Mouse (Mus musculus): ENCODE data around the gene Tmem163.

Gene Tmem163

DNA sequence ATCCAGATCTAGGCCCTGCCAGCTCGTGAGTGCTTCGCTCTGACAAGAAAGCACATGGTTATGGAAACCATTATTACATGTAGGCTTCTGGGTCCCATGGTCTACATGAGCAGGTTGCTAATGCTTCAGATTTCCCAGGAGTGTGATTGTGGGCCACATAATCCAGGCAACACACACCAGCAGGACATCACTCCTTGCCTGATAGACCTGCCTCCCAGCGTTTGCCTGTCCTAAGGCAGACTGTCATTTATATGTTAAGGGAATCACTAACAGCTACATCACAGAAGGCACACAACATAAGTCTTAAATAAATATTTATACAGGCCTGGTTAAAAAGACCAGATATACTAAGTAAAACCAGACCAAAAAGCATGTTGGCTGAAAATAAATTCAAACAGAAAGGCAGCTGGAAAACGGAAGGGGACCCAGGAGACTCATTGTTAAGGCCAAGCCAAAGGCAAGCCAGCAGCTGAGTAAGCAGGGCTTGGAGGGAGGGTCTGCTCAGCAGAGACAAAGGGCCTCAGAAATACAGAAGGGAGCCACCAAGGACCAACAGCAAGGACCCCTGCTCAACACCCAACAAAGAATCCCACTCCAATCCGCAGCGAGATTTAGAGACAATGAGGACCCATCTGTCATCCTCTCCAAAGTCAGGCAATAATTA, 123.4 kb downstream of the Tmem163 start:
- DNase-seq, result no peak

DNA sequence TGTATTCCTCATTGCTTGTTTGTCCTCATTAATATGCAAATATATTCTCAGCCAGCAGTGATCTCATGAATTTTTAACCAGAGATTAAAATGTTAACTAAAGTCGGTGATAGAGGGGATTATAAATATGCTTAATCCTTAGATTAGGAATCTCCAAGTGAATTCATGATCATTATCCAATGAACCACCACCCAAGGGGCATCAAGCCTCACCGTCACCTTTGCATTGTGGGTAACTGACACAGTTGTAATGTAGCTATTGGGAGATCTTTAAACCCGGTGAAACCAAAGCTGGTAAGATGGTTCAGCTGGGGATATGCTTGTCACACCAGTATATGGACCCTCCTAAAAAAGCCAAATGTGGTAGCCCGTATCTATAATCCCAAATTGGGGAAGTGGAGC, 131.3 kb downstream of the Tmem163 start:
- DNase-seq, result no peak

GRCm38 (mm10) chr1:127542756-127543155, 136.6 kb downstream of the Tmem163 start:
- no peak for DNase-seq

DNA sequence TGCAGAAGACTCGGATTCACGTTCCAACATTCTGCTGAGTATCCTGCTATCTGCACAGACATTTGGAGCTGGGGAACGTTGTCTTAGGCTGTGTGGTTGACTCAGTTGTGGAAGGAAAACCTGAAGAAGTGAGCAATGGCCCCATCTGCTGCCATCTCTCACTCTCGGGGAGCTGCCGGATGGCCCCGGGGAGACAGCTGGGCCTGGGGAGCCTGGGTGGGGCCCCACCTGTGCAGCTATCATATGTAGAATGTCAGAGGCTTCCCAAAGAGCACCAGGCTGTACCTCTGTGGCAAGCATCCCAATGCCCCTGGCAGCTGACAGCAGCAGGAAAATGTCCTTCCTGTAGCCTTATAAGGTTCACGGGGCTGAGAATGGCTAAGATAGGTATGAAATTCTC, 137.4 kb downstream of the Tmem163 start:
- no peak for DNase-seq

DNA sequence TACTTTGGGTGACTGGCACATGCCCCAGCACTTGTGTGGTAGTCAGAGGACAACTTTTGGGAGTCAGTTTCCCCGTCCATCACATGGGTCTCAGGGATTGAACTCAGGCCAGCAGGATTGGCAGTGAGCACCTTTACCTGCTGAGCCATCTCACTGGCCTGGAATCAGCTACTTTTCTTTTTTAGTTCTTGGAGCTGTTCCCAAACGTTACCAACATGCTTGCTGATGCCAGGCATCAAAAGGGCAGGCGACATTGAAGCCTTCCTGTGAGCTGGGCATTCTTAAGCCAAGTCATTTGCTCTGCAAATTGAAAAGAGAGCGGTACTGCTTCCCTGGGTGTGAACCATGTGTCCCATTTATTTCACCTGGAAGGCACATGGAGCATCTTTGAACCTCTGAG, 137.8 kb downstream of the Tmem163 start:
- no peak for DNase-seq

DNA sequence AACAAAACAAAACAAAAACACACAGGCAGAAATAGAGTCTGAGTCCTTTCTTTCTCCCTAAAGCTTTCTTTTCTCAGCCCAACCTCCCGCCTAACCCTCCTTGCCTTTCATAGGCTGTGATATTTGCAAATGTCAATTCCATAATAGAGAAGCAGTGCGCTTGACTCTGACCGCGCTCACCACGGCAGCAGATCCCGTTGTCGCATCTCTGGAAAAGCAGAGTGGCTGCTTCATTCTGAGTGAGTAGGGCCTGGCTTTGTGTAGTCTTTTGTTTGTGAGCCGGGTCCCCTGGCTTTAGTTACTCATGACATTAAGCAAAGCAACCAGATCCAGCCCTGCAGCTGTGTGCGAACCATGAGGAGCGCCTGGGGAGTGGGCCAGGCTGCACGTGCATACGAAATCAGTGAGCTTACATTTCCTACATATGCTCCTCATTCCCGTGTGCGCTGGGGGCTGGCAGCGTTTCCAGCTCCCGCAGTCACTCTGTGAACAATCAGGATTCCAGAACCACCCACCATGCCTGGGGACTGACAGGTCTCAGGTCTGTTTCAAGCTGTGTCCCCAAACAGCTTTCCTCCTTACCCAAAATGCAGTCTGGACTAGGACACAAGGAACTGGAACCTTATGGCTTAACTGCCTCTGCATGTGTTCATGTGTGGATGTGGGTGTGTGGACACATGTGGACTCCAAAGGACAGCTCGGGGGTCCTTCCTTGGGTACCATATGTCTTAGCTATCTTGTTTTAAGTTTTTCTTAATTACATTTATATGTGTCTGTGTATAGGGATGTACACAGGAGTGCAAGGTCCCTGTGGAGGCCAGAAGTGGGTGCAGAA, 141.9 kb downstream of the Tmem163 start:
- DNase-seq, result no peak

- no peak for DNase-seq
Observed at GRCm38 (mm10) chr1:127536448-127536847, 142.9 kb downstream of the Tmem163 start.

- no peak for DNase-seq
Observed at GRCm38 (mm10) chr1:127531723-127532122, 147.6 kb downstream of the Tmem163 start.

DNA sequence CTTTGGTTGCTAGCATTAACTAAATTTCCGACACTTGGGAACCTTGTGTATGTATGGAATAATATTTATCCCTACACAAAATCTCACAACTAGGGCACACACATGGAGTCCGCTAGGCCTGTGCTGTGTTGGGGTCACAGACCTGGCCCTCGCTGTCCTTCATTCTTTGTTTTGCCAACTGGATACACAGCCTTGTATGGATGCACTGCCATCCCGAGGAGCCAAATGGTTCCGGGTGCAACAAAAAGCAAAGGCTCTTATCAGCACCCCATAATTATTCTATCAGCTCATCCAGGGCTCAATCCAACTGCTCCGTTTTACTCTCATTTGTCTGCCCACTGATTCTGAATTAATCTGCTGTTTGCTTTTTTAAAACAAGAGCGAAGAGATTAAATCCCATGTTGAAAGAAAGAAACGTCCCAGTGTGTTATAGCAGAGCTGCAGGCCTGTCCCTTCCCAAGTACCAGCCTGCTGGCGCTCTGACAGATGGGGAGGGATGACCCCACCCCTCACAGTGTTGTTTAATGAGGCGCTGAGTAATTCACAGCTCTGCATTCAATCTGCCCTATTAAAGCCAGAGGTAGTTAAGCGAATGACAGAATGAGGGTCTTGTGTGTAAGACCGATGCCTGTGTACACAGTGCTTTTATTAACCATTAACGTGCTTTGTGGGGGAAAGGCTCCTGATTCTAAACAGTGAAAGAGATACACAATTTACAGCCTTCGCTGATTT, 148.3 kb downstream of the Tmem163 start:
- no peak for DNase-seq

- DNase-seq, result no peak
Observed at GRCm38 (mm10) chr1:127523364-127523763, 156.0 kb downstream of the Tmem163 start.

DNA sequence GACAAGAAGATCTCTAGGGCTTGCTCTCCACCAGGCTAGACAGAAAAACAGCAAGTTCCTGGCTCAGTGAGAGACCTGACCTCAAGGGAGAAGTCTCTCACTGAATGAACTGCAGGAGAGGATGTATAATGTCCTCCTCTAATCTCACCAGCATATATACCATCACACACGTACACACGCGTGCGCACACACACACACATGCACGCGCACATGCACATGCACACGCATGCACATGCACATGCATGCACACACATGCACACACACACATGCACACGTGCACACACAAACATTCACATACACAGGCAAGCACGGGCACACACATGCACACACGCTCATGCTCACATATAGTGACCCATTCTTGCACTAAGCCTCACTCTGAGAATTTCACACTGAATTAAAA, 164.5 kb downstream of the Tmem163 start:
- no peak for DNase-seq

DNA sequence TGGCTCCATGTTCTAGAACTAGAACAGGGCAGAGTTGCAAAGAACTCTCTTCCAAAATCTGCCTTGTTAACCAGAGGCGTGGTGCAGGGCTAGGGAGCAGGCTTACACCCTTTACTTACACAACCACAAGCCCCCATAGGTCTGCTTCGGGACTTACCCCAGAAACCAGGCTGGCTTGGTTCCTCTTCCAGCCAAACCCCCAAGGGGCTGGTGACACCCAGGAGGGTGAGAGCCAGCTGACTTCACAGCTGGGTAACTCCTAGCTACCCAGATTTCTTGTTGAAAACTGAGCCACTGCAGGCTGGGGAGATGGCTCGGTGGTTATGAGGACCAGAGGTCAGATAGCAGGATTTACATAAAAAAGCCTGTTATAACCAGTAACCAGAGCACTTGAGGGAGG, 164.9 kb downstream of the Tmem163 start:
- no peak for DNase-seq

- DNase-seq, result no peak
Observed at GRCm38 (mm10) chr1:127513664-127514063, 165.7 kb downstream of the Tmem163 start.

DNA sequence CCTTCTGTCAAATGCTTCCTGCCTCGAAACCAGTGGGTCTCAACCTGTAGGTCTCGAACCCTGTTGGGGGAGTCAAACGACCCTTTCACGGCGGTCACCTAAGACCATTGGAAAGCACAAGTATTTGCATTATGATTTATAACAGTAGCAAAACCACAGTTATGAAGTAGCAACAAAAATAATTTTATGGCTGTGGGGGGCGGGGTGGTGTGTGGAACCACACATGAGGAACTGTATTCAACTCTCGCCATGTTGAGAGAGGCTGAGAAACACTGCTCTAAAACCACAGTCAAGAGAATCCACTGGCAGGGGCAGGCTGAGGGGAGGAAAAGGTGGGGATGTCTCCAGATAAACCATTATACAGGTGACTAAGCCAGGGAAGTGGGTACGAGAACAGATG, 166.2 kb downstream of the Tmem163 start:
- no peak for DNase-seq

DNA sequence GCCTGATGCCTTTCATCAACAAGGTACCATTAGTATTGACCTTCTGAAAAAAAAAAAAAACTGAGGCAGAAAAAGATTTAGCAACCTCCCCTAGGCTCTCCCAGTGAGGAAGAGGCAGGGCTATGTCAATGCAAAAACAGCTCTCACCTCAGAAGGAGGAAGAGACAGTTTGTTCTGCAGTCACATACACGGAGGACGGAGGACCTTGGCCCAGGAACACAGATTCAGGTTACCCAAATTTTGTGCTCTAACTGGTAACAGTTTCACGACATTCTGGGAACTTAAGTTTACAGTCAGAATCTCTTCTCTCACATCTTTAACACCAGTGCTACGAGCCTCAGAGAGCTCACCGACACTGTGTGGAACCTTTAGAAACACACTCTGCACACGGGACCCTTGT, 166.6 kb downstream of the Tmem163 start:
- no peak for DNase-seq

DNA sequence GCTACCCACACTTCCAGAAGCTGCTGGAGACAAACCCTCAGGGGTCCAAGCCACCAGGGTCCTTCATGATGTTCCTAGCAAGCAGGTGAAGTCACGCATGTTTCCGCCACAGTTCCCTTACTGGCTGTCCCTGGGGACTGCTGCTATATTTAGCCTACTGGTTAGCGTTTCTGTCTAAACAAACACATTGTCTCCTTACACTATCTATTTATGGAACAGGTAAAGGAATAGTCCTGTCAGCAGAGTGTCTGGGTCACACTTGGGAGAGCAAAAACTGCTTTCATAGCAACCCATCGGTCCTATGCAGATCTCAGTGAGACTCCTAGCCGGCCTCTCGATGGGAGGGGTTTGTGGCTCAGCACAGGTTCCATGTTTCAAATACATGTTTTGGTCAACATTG, 168.0 kb downstream of the Tmem163 start:
- no peak for DNase-seq

DNA sequence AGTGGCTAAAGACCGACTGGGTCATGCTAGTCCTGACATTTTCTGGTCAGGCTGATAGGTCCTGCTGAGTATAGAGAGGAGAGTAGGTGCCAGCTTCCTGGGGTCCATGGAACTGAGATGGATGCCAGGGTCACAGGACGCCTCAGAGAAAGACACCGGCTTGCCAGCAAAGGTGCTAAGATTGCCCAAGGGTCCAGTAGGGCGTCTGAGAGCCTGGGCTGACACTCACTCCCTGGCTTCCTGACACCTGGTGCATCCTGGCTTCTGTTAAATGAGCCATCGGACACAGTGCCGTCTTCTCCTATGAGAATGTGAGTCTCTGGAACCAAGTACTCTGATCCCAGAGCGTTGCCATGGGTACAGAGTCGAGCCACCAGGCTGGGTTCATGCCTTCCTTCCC, 170.4 kb downstream of the Tmem163 start:
- no peak for DNase-seq

- DNase-seq, result no peak
Observed at GRCm38 (mm10) chr1:127508067-127508739, 171.1 kb downstream of the Tmem163 start.

DNA sequence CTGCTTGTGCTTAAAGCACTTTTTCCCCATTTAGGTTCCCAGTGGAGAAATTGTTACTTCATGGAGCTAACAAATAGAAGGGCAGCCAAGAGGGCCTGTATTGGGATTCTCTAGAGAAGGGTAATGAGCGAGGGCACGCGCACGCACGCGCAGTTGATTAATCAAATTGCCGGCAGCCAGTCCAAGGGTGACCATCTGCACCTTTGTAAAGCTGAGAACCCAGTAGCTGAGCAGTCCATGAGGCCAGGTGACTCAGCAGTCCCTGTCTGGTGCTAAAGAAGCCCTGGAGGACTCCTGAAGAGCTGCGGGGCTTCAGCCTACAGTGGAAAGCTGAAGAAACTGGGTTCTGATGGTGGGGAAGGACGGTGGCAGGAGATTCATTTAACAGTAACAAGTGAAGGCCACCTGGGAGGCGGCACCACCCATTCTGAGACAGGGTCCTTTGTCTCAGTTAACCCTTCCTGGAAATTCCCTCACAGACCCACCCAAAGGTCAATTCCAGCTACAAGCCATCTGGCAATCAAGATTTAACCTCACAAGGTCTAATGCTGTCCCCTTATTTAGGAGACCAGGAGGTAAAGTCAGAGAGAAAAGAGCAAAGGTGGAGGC, 172.2 kb downstream of the Tmem163 start:
- DNase-seq, result no peak

DNA sequence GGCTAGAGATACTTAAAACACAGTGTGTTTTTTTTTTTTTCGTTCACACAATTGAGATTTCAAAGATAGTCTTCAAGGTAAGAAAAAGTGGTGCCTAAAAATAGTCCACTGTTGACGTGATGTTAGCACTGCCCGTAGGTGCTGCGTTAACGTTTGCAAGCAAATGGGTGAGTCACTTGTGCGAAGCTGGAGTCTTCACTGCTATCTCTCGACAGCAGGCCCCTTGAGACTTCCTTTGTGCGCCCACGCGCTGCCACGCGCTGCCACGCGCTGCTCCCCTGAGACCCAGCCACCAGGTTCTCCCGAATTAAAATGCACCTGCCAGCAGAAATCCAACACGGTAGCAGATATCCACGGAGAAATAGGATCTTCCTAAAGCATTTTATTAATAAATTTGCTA, 178.6 kb downstream of the Tmem163 start:
- no peak for DNase-seq

GRCm38 (mm10) chr1:127500219-127500618, 179.1 kb downstream of the Tmem163 start:
- DNase-seq, result peak; percentile 81

GRCm38 (mm10) chr1:127498746-127499145, 180.6 kb downstream of the Tmem163 start:
- DNase-seq, result no peak
